Mouse (Mus musculus) small intestine, adult 2 months (tissue): Measurements from ENCODE around the gene Adssl1.

Source experiments
- CTCF ChIP-seq: fragments of 200-500 bp; IDR thresholded peaks from 2 replicates; pipeline ENCODE4 v1.5.1; 2012; ENCODE audit warnings: low read depth, mild to moderate bottlenecking, control low read depth, inconsistent platforms, low read length, moderate library complexity, mixed read lengths; ENCODE audit not compliant: insufficient replicate concordance, insufficient read length; ENCODE audit errors: extremely low read depth
- POLR2A ChIP-seq: fragments of 200-500 bp; IDR thresholded peaks from 2 replicates; pipeline ENCODE4 v1.6.1; 2012; ENCODE audit warnings: low read depth, mild to moderate bottlenecking, control low read depth, inconsistent platforms, low read length, moderate library complexity

GRCm38 (mm10) chr12:112632084-112632777 lies 12.4 kb downstream of the Adssl1 start:
- no peak for TF ChIP-seq POLR2A
- TF ChIP-seq CTCF = no peak
